Mouse (Mus musculus) heart, embryonic 14.5 days (tissue): ENCODE measurements around the gene Itga11. TPM values are rescaled to one million over a fixed set of nuclear protein-coding genes. Genes with fewer than 3 reads are reported as not detected.

Experiments
- ATAC-seq: fragments of 200-750 bp; cut with Nextera tagmentation; 2 replicates; pipeline ENCODE4 v1.8.0; 2017; ENCODE audit warnings: low read depth, moderate TSS enrichment; ENCODE audit not compliant: insufficient number of reproducible peaks, insufficient read depth, low FRiP score
- H3K27ac ChIP-seq, 2 experiments: fragments of 200-500 bp in 1 of 2; fragments of 300-500 bp in 1 of 2; sonication (generic) in 1 of 2; replicated peaks in 1 of 2; 2 replicates each; pipeline ENCODE4 v1.5.1; 2012 to 2014; ENCODE audit warnings: low read depth in 2 of 2, low read length in 2 of 2, control low read depth in 1 of 2, mild to moderate bottlenecking in 1 of 2, mixed read lengths in 1 of 2; ENCODE audit not compliant: control insufficient read depth in 1 of 2, insufficient read depth in 1 of 2
- H3K27me3 ChIP-seq: fragments of 300-500 bp; sonication (generic); 2 replicates; pipeline ENCODE4 v1.6.1; 2014; ENCODE audit warnings: mild to moderate bottlenecking, low read length, control low read depth; ENCODE audit not compliant: control insufficient read depth, insufficient read depth
- H3K36me3 ChIP-seq: fragments of 300-500 bp; sonication (generic); 2 replicates; pipeline ENCODE4 v1.6.1; 2014; ENCODE audit warnings: mild to moderate bottlenecking, control low read depth, low read length, mixed read lengths; ENCODE audit not compliant: control insufficient read depth, insufficient read depth
- H3K4me1 ChIP-seq, 2 experiments: fragments of 200-500 bp in 1 of 2; fragments of 300-500 bp in 1 of 2; sonication (generic) in 1 of 2; 2 replicates each; pipeline ENCODE4 v1.6.1; 2012 to 2014; ENCODE audit warnings: low read length in 2 of 2, control low read depth in 1 of 2, mixed read lengths in 1 of 2; ENCODE audit not compliant: control insufficient read depth in 2 of 2, insufficient read depth in 2 of 2
- H3K4me2 ChIP-seq: fragments of 300-500 bp; sonication (generic); 2 replicates; pipeline ENCODE4 v1.6.1; 2014; ENCODE audit warnings: mild to moderate bottlenecking, low read length
- H3K4me3 ChIP-seq, 2 experiments: fragments of 200-500 bp in 1 of 2; fragments of 300-500 bp in 1 of 2; sonication (generic) in 1 of 2; 2 replicates each; pipeline ENCODE4 v1.5.1; 2012 to 2014; ENCODE audit warnings: low read length in 2 of 2, mild to moderate bottlenecking in 2 of 2, control low read depth in 1 of 2, low read depth in 1 of 2, moderate library complexity in 1 of 2; ENCODE audit not compliant: control insufficient read depth in 1 of 2, insufficient read depth in 1 of 2
- H3K9ac ChIP-seq: fragments of 300-500 bp; sonication (generic); 2 replicates; pipeline ENCODE4 v1.6.1; 2014; ENCODE audit warnings: mild to moderate bottlenecking, low read length
- H3K9me3 ChIP-seq: fragments of 300-500 bp; sonication (generic); 2 replicates; pipeline ENCODE4 v1.6.1; 2016; ENCODE audit warnings: low read length, control low read depth; ENCODE audit not compliant: control insufficient read depth
- WGBS: fragments of 180-500 bp; shearing (Covaris S2); extraction: QIAGEN DNeasy Blood & Tissue Kit; methylation state at CpG from one replicate; pipeline ENCODE4 v1.1.7; 2014; 5-methylcytosine and 5-hydroxymethylcytosine counted together
- polyA plus RNA-seq: library from polyadenylated mRNA; unstranded; fragments of >200 nt; fragmentation: Nextera tagmentation; extraction: Ambion mirVana; gene quantifications from 2 replicates; pipeline ENCODE4 v1.2.1, GENCODE M21; 2014

Gene Itga11
- polyA plus RNA-seq, 1 experiment from 2014 or later: 0.92 TPM

- WGBS: 52% methylated on average over 10 of the region's 10 CpGs
- Histone ChIP-seq H3K27me3 (no peaks in the 10 kb centered on the region), H3K9me3 (no peaks in the 10 kb centered on the region), H3K4me1 (no peaks in the 10 kb centered on the region), H3K4me2 (no peak overlapping the region), H3K4me3 (no peak overlapping the region), H3K36me3 (no peaks in the 10 kb centered on the region), H3K9ac (no peak overlapping the region), H3K27ac (no peak overlapping the region)
- ATAC-seq: no peak
Measured at GRCm38 (mm10) chr9:62664115-62664725, 13.4 kb upstream of the Itga11 start.

- no peaks in the 10 kb centered on the region for H3K9me3 ChIP-seq
- no peak overlapping the region for H3K4me3 ChIP-seq
- H3K4me1 ChIP-seq: no peaks in the 10 kb centered on the region
- H3K9ac ChIP-seq: no peak overlapping the region
- no peak overlapping the region for H3K4me2 ChIP-seq
- H3K36me3 ChIP-seq: no peaks in the 10 kb centered on the region
- H3K27ac ChIP-seq: no peak overlapping the region
- WGBS: 47% methylated on average over 4 of the region's 4 CpGs
- H3K27me3 ChIP-seq: no peaks in the 10 kb centered on the region
- no peak for ATAC-seq
Measured at GRCm38 (mm10) chr9:62665892-62666291, 11.7 kb upstream of the Itga11 start.

- Histone ChIP-seq H3K27me3 (no peaks in the 10 kb centered on the region), H3K4me1 (peaks cover 0 to 2% of the 10 kb centered on the region in 2 experiments; a peak in 1 of 4 replicates), H3K36me3 (no peaks in the 10 kb centered on the region), H3K27ac (no peak overlapping the region), H3K4me3 (no peak overlapping the region), H3K9ac (no peak overlapping the region), H3K4me2 (no peak overlapping the region), H3K9me3 (no peaks in the 10 kb centered on the region)
- ATAC-seq: peak; percentile 43; the same call in 1 of the 2 replicates
- 87% methylated on average over 4 of the region's 4 CpGs for WGBS
Measured at GRCm38 (mm10) chr9:62668503-62668902, 9.1 kb upstream of the Itga11 start.

GRCm38 (mm10) chr9:62673241-62673640 lies 4.4 kb upstream of the Itga11 start:
- no peak overlapping the region for H3K9ac ChIP-seq
- peaks cover 14% of the 10 kb centered on the region for H3K27me3 ChIP-seq
- no peak for ATAC-seq
- 36% methylated on average over 7 of the region's 7 CpGs for WGBS
- no peak overlapping the region for H3K27ac ChIP-seq
- H3K4me3 ChIP-seq: no peak overlapping the region
- H3K4me2 ChIP-seq: no peak overlapping the region
- H3K4me1 ChIP-seq: peaks cover 6 to 8% of the 10 kb centered on the region in 2 experiments
- H3K9me3 ChIP-seq: no peaks in the 10 kb centered on the region
- no peaks in the 10 kb centered on the region for H3K36me3 ChIP-seq

- Histone ChIP-seq H3K36me3 (no peaks in the 10 kb centered on the region), H3K9ac (no peak overlapping the region), H3K4me2 (no peak overlapping the region), H3K27ac (no peak overlapping the region), H3K27me3 (peaks cover 29% of the 10 kb centered on the region), H3K9me3 (no peaks in the 10 kb centered on the region), H3K4me1 (peaks cover 10% of the 10 kb centered on the region in 2 experiments), H3K4me3 (no peak overlapping the region)
- no peak for ATAC-seq
- 90% methylated on average over 1 of the region's 1 CpGs for WGBS
Measured at GRCm38 (mm10) chr9:62675172-62675571, 2.5 kb upstream of the Itga11 start.

GRCm38 (mm10) chr9:62678550-62679155 lies 1.0 kb downstream of the Itga11 start:
- Histone ChIP-seq H3K27me3 (peaks cover 29% of the 10 kb centered on the region), H3K9ac (peak overlapping the region; percentile 67), H3K27ac (no peak overlapping the region), H3K9me3 (no peaks in the 10 kb centered on the region), H3K4me1 (peaks cover 6 to 10% of the 10 kb centered on the region in 2 experiments; a peak in 3 of 4 replicates), H3K36me3 (no peaks in the 10 kb centered on the region), H3K4me3 (peak overlapping the region; percentile 40 to 49), H3K4me2 (peak overlapping the region; percentile 92)
- ATAC-seq: no peak
- WGBS: 12% methylated on average over 22 of the region's 22 CpGs

- Histone ChIP-seq H3K4me2 (no peak overlapping the region), H3K9ac (no peak overlapping the region), H3K4me3 (no peak overlapping the region), H3K27ac (no peak overlapping the region), H3K9me3 (no peaks in the 10 kb centered on the region), H3K27me3 (peaks cover 29% of the 10 kb centered on the region), H3K36me3 (no peaks in the 10 kb centered on the region), H3K4me1 (peaks cover 6 to 10% of the 10 kb centered on the region in 2 experiments; a peak in 3 of 4 replicates)
- 59% methylated on average over 4 of the region's 4 CpGs for WGBS
- no peak for ATAC-seq
Measured at GRCm38 (mm10) chr9:62679398-62679797, 1.8 kb downstream of the Itga11 start.
